17 mouse cellular contexts compared by ENCODE assay signal in genomic region chr16:31358576-31358975, GRCm38 (mm10). TPM values are rescaled to one million over a fixed set of nuclear protein-coding genes. Genes with fewer than 3 reads are reported as not detected.
DNase-seq lines count a peak whose midpoint lies in the region; ATAC-seq and TF ChIP-seq lines count a peak whose summit lies in the region.
"Had no signal": no experiment of that assay in that cellular context is flagged by ENCODE, and none has a peak within 500 bp of the region (broad histone marks: within the 10 kb centered on the region; RNA-seq: fewer than 3 reads in every experiment).

No protein-coding gene starts in this region.

- H3K27me3 ChIP-seq in heart, embryonic 12.5 days (replicated peaks), result 0 out of 2 replicates have a peak, but pooled peaks cover 5% of the 10 kb centered on the region
- no peaks in the 10 kb centered on the region for H3K27me3 ChIP-seq in heart, adult 2 months (ENCODE audit: control insufficient read depth, insufficient read depth, low read length)
- H3K27me3 ChIP-seq in E14TG2a.4 (ENCODE audit: insufficient read depth, low read length), result no peaks in the 10 kb centered on the region
- H3K27me3 ChIP-seq in liver, embryonic 14.5 days (ENCODE audit: control insufficient read depth, insufficient read depth, low read length), result no peaks in the 10 kb centered on the region
- H3K27me3 ChIP-seq in limb, embryonic 10.5 days (ENCODE audit: low read depth, poor library complexity, severe bottlenecking), result peaks cover 11% of the 10 kb centered on the region; the same call in 1 of the 2 replicates
- H3K27me3 ChIP-seq: limb, embryonic 15.5 days had no signal

- no peak for TF ChIP-seq POLR2A in heart, adult 2 months (IDR thresholded peaks at IDR 0.05; ENCODE audit: insufficient read depth, low read depth, low read length)

- DNase-seq in heart, adult 2 months, result no peak
- DNase-seq in c-Kit-positive CD71-positive TER-119-negative erythroid progenitor cells, embryonic 14.5 days (ENCODE audit: low read depth), result peak; percentile 60
- no peak for DNase-seq in liver, embryonic 14.5 days (ENCODE audit: low read depth in 3 of 3, low spot score in 3 of 3)
- no peak for DNase-seq in right cerebral cortex, postnatal 14 days
- DNase-seq in gastrocnemius, adult 18-20 months (ENCODE audit: low spot score), result no peak
- DNase-seq in limb, embryonic 10.5 days (ENCODE audit: low spot score), result no peak
- DNase-seq: adrenal gland, postnatal 25 days; cerebellum, adult 18-20 months; gastrocnemius, postnatal 14 days; kidney, postnatal 25 days; thymus, postnatal 4 days had no signal

- intact Hi-C loops in heart, adult 2 months (cut with DNase I), result no loop called here

- TF ChIP-seq EP300 in heart, adult 2 months (IDR thresholded peaks at IDR 0.05; ENCODE audit: insufficient read depth, low read depth, low read length), result no peak
- no peak for TF ChIP-seq EP300 in liver, embryonic 14.5 days (IDR thresholded peaks at IDR 0.05; ENCODE audit: low read depth)

- H3K36me3 ChIP-seq in heart, embryonic 12.5 days, result no peaks in the 10 kb centered on the region
- no peaks in the 10 kb centered on the region for H3K36me3 ChIP-seq in heart, adult 2 months (ENCODE audit: control insufficient read depth, insufficient read depth, low read length)
- H3K36me3 ChIP-seq in E14TG2a.4 (ENCODE audit: insufficient read depth, low read length), result no peaks in the 10 kb centered on the region
- no peaks in the 10 kb centered on the region for H3K36me3 ChIP-seq in liver, embryonic 14.5 days (replicated peaks; ENCODE audit: control insufficient read depth, insufficient read depth, low read depth)
- no peaks in the 10 kb centered on the region for H3K36me3 ChIP-seq in limb, embryonic 10.5 days
- H3K36me3 ChIP-seq: limb, embryonic 15.5 days had no signal

- H3K9ac ChIP-seq in heart, embryonic 12.5 days, result no peak overlapping the region
- H3K9ac ChIP-seq in heart, adult 2 months (ENCODE audit: low read depth, low read length), result no peak overlapping the region
- peak overlapping the region; percentile 13 for H3K9ac ChIP-seq in liver, embryonic 14.5 days (replicated peaks)
- H3K9ac ChIP-seq: limb, embryonic 15.5 days had no signal

- WGBS in heart, embryonic 12.5 days, result 14% methylated on average over 15 of the region's 15 CpGs
- WGBS in heart, adult 2 months, result 33% methylated on average over 15 of the region's 15 CpGs
- WGBS in liver, embryonic 14.5 days (ENCODE audit: insufficient replicate concordance), result 31% methylated on average over 15 of the region's 15 CpGs
- 44% methylated on average over 15 of the region's 15 CpGs for WGBS in limb, embryonic 10.5 days

- no peak for TF ChIP-seq CTCF in heart, adult 2 months (IDR thresholded peaks at IDR 0.05)
- no peak for TF ChIP-seq CTCF in E14TG2a.4 (conservative IDR thresholded peaks at IDR 0.05; ENCODE audit: low read length)
- no peak for TF ChIP-seq CTCF in liver, embryonic 14.5 days (IDR thresholded peaks at IDR 0.05; ENCODE audit: low read depth)

- no peaks in the 10 kb centered on the region for H3K79me2 ChIP-seq in heart, adult 2 months (replicated peaks; ENCODE audit: control insufficient read depth, insufficient read depth, low read length)

- peaks cover 28% of the 10 kb centered on the region for H3K4me1 ChIP-seq in heart, embryonic 12.5 days (replicated peaks)
- no peaks in the 10 kb centered on the region; the same call in 1 of the 2 replicates for H3K4me1 ChIP-seq in heart, adult 2 months (ENCODE audit: control insufficient read depth, insufficient read depth, low read length)
- peaks cover 50% of the 10 kb centered on the region for H3K4me1 ChIP-seq in E14TG2a.4 (replicated peaks; ENCODE audit: low read depth, low read length)
- peaks cover 0 to 12% of the 10 kb centered on the region in 2 experiments; a peak in 3 of 4 replicates for H3K4me1 ChIP-seq in liver, embryonic 14.5 days (replicated peaks; ENCODE audit: control insufficient read depth in 2 of 2, insufficient read depth in 2 of 2, low read length in 1 of 2)
- H3K4me1 ChIP-seq in limb, embryonic 10.5 days, result peaks cover 17% of the 10 kb centered on the region; the same call in 1 of the 2 replicates
- H3K4me1 ChIP-seq: limb, embryonic 15.5 days had no signal

- H3K9me3 ChIP-seq in heart, embryonic 12.5 days (replicated peaks), result no peaks in the 10 kb centered on the region
- H3K9me3 ChIP-seq in E14TG2a.4 (ENCODE audit: low read length), result no peaks in the 10 kb centered on the region
- H3K9me3 ChIP-seq in liver, embryonic 14.5 days (ENCODE audit: control insufficient read depth, low read length), result no peaks in the 10 kb centered on the region
- H3K9me3 ChIP-seq in limb, embryonic 10.5 days (replicated peaks), result no peaks in the 10 kb centered on the region
- H3K9me3 ChIP-seq: limb, embryonic 15.5 days had no signal

- ATAC-seq in heart, embryonic 12.5 days (ENCODE audit: insufficient number of reproducible peaks, low FRiP score), result 0 out of 2 replicates have a peak, but pooled peaks have one; percentile 43
- no peak; the same call in 1 of the 2 replicates for ATAC-seq in liver, embryonic 14.5 days (ENCODE audit: insufficient read depth)
- ATAC-seq: forebrain, embryonic 14.5 days had no signal

- no peak overlapping the region for H3K27ac ChIP-seq in heart, embryonic 12.5 days (ENCODE audit: poor library complexity, severe bottlenecking)
- H3K27ac ChIP-seq in heart, adult 2 months, result no peak overlapping the region
- no peak overlapping the region for H3K27ac ChIP-seq in liver, embryonic 14.5 days
- no peak overlapping the region for H3K27ac ChIP-seq in limb, embryonic 10.5 days
- H3K27ac ChIP-seq: left cerebral cortex, adult 2 months; limb, embryonic 15.5 days; macrophage had no signal

- H3K4me3 ChIP-seq in heart, embryonic 12.5 days, result no peak overlapping the region
- H3K4me3 ChIP-seq in heart, adult 2 months, result no peak overlapping the region
- peak overlapping the region; percentile 54 for H3K4me3 ChIP-seq in E14TG2a.4 (replicated peaks; ENCODE audit: low read length)
- peak overlapping the region in 1 of 2 experiments; percentile 21; a peak in 1 of 4 replicates for H3K4me3 ChIP-seq in liver, embryonic 14.5 days (ENCODE audit: insufficient read depth in 1 of 2, low read depth in 2 of 2, low read length in 2 of 2)
- H3K4me3 ChIP-seq in limb, embryonic 10.5 days, result no peak overlapping the region
- H3K4me3 ChIP-seq: left cerebral cortex, adult 2 months; limb, embryonic 15.5 days had no signal

- H3K4me2 ChIP-seq in heart, embryonic 12.5 days, result peak overlapping the region; percentile 45
- H3K4me2 ChIP-seq in liver, embryonic 14.5 days (ENCODE audit: low read depth), result peak overlapping the region; percentile 58
- H3K4me2 ChIP-seq: limb, embryonic 15.5 days had no signal

RNA-seq across cellular contexts. Expression of gene Apod, which starts 44.0 kb away (rescaled TPM):
- polyA plus RNA-seq in heart, embryonic 12.5 days (2016; fragmentation: Nextera tagmentation; extraction: Ambion mirVana), result 0.27 TPM in 1 of 2 replicates, not detected in the other
- total RNA-seq in heart, adult 2 months (2021), result 1 to 10 TPM; 5.3 to 7.5 TPM
- 4.4 and 4.7 TPM in 2 replicates for polyA plus RNA-seq in heart, adult 2 months (2012; rRNA removed)
- 0.11 TPM in 1 of 2 replicates, not detected in the other for polyA plus RNA-seq in liver, embryonic 14.5 days (2012; rRNA removed)
- polyA plus RNA-seq in liver, embryonic 14.5 days (2014; fragmentation: Nextera tagmentation; extraction: Ambion mirVana), result not detected in 2 replicates
- 10 to 100 TPM; 41.6 to 82.1 TPM for total RNA-seq in gastrocnemius, adult 18-20 months (2021)
- 5.9 and 6.5 TPM in 2 replicates for polyA plus RNA-seq in limb, embryonic 10.5 days (2016; fragmentation: Nextera tagmentation; extraction: Ambion mirVana)
